Mouse (Mus musculus): ENCODE results near the gene Tns2. TPM values are rescaled to one million over a fixed set of nuclear protein-coding genes. Genes with fewer than 3 reads are reported as not detected.
A peak's percentile ranks its signal among the peaks of the same experiment; 100 is the strongest.

Gene Tns2
- polyA plus RNA-seq, 1 experiment from 2014 or later, result 48.3 TPM

DNA sequence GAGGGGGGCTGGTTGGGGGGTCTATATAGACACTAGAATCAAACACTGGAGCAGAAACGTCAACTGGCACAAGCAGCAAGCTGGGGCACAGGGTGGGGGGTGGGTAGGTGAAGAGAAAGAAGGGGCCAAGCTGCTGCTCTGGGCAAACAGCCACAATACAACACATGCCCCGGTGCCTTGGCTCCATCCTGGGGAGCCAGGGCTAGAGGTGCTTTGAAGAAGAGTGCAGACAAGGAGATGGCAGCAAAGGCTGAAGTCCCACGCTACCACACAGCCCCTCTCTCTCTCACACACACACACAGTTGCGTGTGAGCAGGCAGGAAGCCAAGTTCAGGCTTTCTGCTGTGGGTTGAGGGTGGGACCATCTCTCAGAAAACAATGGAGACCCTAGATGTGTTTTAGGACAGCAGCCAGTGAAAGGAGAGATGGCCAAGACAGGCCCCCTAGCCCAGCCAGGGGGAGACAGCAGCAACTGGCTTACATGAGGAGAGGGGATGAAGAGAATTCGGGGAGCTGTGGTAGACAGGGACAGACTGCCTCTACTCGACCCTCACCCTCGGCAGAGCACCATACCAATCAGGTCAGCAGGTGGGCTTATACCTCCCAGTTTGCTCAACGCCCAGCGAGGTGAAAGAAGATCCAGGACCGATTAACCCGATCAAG, 16.7 kb downstream of the Tns2 start:
- H3K9me3 ChIP-seq (ENCODE audit: low read depth, low read length), result no peaks in the 10 kb centered on the region
- TF ChIP-seq CTCF (IDR thresholded peaks at IDR 0.05; ENCODE audit: low read depth), result no peak
- no peak overlapping the region for H3K4me3 ChIP-seq (ENCODE audit: low read depth, low read length)
- peak overlapping the region; percentile 43; the same call in 1 of the 2 replicates for H3K27ac ChIP-seq (ENCODE audit: low read depth)
- peak; percentile 49 for DNase-seq
- 62% methylated on average over 11 of the region's 11 CpGs for WGBS
- H3K9ac ChIP-seq, result no peak overlapping the region; the same call in 1 of the 2 replicates
- peaks cover 93% of the 10 kb centered on the region for H3K36me3 ChIP-seq (ENCODE audit: insufficient read depth)
- H3K4me1 ChIP-seq (ENCODE audit: insufficient read depth), result no peaks in the 10 kb centered on the region
- peak; percentile 53 for ATAC-seq (ENCODE audit: insufficient read depth)
- 0 out of 2 replicates have a peak overlapping the region, but pooled peaks have one; percentile 15 for H3K4me2 ChIP-seq
- H3K27me3 ChIP-seq (ENCODE audit: insufficient read depth, low read length), result no peaks in the 10 kb centered on the region

DNA sequence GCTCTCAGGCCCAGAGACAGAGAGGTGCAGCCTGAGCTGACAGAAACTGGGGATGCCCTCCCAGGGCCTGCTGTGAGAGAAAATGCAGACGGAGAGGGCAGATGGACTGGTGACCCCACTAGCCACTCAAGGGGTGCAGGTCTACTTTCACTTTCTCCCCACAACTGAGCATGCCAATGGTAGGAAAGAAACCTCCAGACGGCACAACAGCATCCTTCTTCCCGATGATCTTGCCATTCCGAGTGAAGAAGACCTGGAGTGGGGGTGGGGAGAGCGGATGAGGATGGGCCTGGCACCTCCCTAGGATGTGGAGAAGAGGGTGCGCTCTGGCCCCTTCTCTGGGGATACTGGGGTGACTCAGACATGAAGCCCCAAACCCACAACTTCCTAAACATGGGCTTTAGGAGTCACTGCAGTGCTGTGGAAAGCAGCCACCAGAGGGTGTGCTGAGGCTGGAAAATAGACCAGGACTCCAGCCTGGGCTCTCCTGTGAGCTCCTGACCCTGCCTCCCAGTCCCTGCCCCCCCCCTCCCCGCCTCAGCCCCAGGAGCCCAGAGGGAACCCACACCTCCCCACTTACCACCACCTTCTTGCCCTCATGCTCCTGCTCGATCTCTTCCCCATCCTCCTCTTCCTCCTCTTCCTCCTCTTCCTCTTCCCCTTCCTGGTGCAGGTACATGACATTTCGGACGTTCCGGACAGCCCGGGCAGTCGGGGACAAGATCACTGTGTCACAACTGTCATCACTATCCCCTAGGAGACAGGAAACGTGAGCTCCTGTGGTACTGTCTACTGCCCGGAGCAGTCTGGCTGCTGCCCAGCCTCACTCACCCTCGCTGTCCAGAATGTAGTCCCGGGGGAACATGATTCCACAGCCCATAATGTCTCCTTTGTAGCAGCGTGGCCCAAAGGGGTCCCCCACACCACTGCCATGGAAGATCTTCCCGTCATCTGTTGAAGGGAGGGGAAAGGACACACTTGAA, 17.5 kb downstream of the Tns2 start:
- Histone ChIP-seq H3K27ac (ENCODE audit: low read depth) (0 out of 2 replicates have a peak overlapping the region, but pooled peaks have one; percentile 43), H3K36me3 (ENCODE audit: insufficient read depth) (peaks cover 89% of the 10 kb centered on the region)
- 66% methylated on average over 19 of the region's 19 CpGs for WGBS

DNA sequence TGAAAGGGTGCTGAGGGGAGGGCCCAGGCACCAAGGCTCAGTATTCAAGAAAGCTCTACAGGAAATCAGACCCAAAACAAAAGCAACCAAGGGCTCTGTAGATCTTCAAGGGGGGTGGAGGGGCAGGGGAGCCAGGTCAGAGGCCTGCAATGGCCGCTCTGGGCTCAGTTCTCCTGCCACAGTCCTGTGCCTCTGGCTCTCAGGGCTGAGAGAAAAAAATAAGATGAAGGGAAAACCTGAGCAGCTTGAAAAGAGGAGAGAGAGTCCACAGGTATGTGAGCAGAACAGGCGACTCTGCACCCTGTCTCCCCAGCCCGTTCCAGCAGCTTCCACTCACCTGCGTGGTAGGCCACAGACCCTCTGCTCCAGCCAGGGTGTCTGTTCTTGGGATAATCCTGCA, 18.4 kb downstream of the Tns2 start:
- no peak overlapping the region for H3K9ac ChIP-seq
- H3K4me2 ChIP-seq, result no peak overlapping the region
- ATAC-seq (ENCODE audit: insufficient read depth), result no peak
- H3K36me3 ChIP-seq (ENCODE audit: insufficient read depth), result peaks cover 80% of the 10 kb centered on the region
- H3K9me3 ChIP-seq (ENCODE audit: low read depth, low read length), result no peaks in the 10 kb centered on the region
- TF ChIP-seq CTCF (IDR thresholded peaks at IDR 0.05; ENCODE audit: low read depth), result no peak
- no peaks in the 10 kb centered on the region for H3K27me3 ChIP-seq (ENCODE audit: insufficient read depth, low read length)
- no peaks in the 10 kb centered on the region for H3K4me1 ChIP-seq (ENCODE audit: insufficient read depth)
- no peak overlapping the region for H3K27ac ChIP-seq (ENCODE audit: low read depth)
- 88% methylated on average over 4 of the region's 4 CpGs for WGBS
- no peak for DNase-seq
- no peak overlapping the region for H3K4me3 ChIP-seq (ENCODE audit: low read depth, low read length)

More for the DNA sequence above, 17.5 kb downstream of the Tns2 start:
- H3K9me3 ChIP-seq (ENCODE audit: low read depth, low read length), result no peaks in the 10 kb centered on the region
- H3K27me3 ChIP-seq (ENCODE audit: insufficient read depth, low read length), result no peaks in the 10 kb centered on the region
- no peak overlapping the region for H3K4me2 ChIP-seq
- TF ChIP-seq CTCF (IDR thresholded peaks at IDR 0.05; ENCODE audit: low read depth), result peak; percentile 68
- peak; percentile 74 for DNase-seq
- ATAC-seq (ENCODE audit: insufficient read depth), result peak; percentile 48; the same call in 1 of the 2 replicates
- H3K9ac ChIP-seq, result no peak overlapping the region
- no peak overlapping the region for H3K4me3 ChIP-seq (ENCODE audit: low read depth, low read length)
- no peaks in the 10 kb centered on the region for H3K4me1 ChIP-seq (ENCODE audit: insufficient read depth)

GRCm38 (mm10) chr15:102119121-102119830, 19.1 kb downstream of the Tns2 start:
- TF ChIP-seq CTCF (IDR thresholded peaks at IDR 0.05; ENCODE audit: low read depth), result no peak
- Histone ChIP-seq H3K9ac (no peak overlapping the region), H3K9me3 (ENCODE audit: low read depth, low read length) (no peaks in the 10 kb centered on the region), H3K27ac (ENCODE audit: low read depth) (no peak overlapping the region), H3K4me3 (ENCODE audit: low read depth, low read length) (no peak overlapping the region), H3K36me3 (ENCODE audit: insufficient read depth) (peaks cover 75% of the 10 kb centered on the region), H3K27me3 (ENCODE audit: insufficient read depth, low read length) (no peaks in the 10 kb centered on the region), H3K4me1 (ENCODE audit: insufficient read depth) (no peaks in the 10 kb centered on the region), H3K4me2 (no peak overlapping the region)
- DNase-seq (no peak), ATAC-seq (ENCODE audit: insufficient read depth) (no peak)
- WGBS, result 64% methylated on average over 8 of the region's 8 CpGs

GRCm38 (mm10) chr15:102119831-102120170, 19.6 kb downstream of the Tns2 start:
- 80% methylated on average over 2 of the region's 2 CpGs for WGBS
- H3K9me3 ChIP-seq (ENCODE audit: low read depth, low read length), result no peaks in the 10 kb centered on the region
- ATAC-seq (ENCODE audit: insufficient read depth) (no peak), DNase-seq (no peak)
- no peak overlapping the region for H3K9ac ChIP-seq
- TF ChIP-seq CTCF (IDR thresholded peaks at IDR 0.05; ENCODE audit: low read depth), result no peak
- H3K27ac ChIP-seq (ENCODE audit: low read depth), result no peak overlapping the region
- no peaks in the 10 kb centered on the region for H3K27me3 ChIP-seq (ENCODE audit: insufficient read depth, low read length)
- H3K4me3 ChIP-seq (ENCODE audit: low read depth, low read length), result no peak overlapping the region
- peaks cover 75% of the 10 kb centered on the region for H3K36me3 ChIP-seq (ENCODE audit: insufficient read depth)
- H3K4me2 ChIP-seq, result no peak overlapping the region
- no peaks in the 10 kb centered on the region for H3K4me1 ChIP-seq (ENCODE audit: insufficient read depth)

DNA sequence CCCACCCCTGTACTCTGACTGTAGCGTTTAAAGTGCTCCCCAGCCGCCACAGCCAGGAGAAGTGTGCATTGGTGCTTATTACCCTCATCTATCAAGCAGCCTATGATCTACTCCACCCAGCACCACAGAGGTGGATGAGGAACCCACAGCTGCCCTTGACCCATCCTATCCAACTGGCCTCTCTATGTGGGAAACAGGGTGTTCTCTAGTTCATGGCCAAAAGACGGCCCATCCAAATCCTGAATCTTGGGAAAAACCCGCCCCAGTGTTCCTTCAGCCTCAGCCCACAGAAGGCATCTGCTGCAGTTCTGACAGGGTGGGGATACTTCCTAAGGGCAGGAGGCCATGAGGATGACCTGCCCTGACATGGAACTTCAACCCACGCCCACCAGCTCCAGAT, 20.3 kb downstream of the Tns2 start:
- Histone ChIP-seq H3K4me1 (ENCODE audit: insufficient read depth) (no peaks in the 10 kb centered on the region), H3K27ac (ENCODE audit: low read depth) (no peak overlapping the region), H3K4me3 (ENCODE audit: low read depth, low read length) (no peak overlapping the region), H3K4me2 (no peak overlapping the region), H3K36me3 (ENCODE audit: insufficient read depth) (peaks cover 75% of the 10 kb centered on the region), H3K27me3 (ENCODE audit: insufficient read depth, low read length) (no peaks in the 10 kb centered on the region), H3K9me3 (ENCODE audit: low read depth, low read length) (no peaks in the 10 kb centered on the region), H3K9ac (no peak overlapping the region)
- no peak for TF ChIP-seq CTCF (IDR thresholded peaks at IDR 0.05; ENCODE audit: low read depth)
- ATAC-seq (ENCODE audit: insufficient read depth) (no peak), DNase-seq (no peak)
- 83% methylated on average over 5 of the region's 5 CpGs for WGBS

All from lung, embryonic 14.5 days (tissue).